Mouse (Mus musculus): ENCODE data around the gene Rdm1. TPM values are rescaled to one million over a fixed set of nuclear protein-coding genes. Genes with fewer than 3 reads are reported as not detected.

The Rdm1 gene
- polyA plus RNA-seq, 1 experiment from 2014 or later, result 35.5 TPM

- Histone ChIP-seq H3K4me3 (ENCODE audit: low read depth, low read length) (no peak overlapping the region), H3K27ac (ENCODE audit: low read depth, low read length) (peak overlapping the region; percentile 65), H3K27me3 (ENCODE audit: control insufficient read depth, insufficient read depth, low read length) (no peaks in the 10 kb centered on the region), H3K4me2 (replicated peaks; ENCODE audit: low read depth, low read length) (no peak overlapping the region), H3K9me3 (ENCODE audit: control insufficient read depth, low read length) (no peaks in the 10 kb centered on the region), H3K9ac (ENCODE audit: low read depth, low read length) (no peak overlapping the region), H3K4me1 (replicated peaks; ENCODE audit: control insufficient read depth, insufficient read depth, low read length) (no peaks in the 10 kb centered on the region), H3K36me3 (ENCODE audit: control insufficient read depth, insufficient read depth, low read length) (no peaks in the 10 kb centered on the region)
- WGBS, result 33% methylated on average over 10 of the region's 10 CpGs
- DNase-seq (ENCODE audit: low spot score), result peak; percentile 84
- ATAC-seq (ENCODE audit: low FRiP score), result 0 out of 2 replicates have a peak, but pooled peaks have one; percentile 10
These were observed 32.0 kb downstream of the Rdm1 start for GRCm38 (mm10) chr11:101658751-101659558.

- H3K4me1 ChIP-seq (replicated peaks; ENCODE audit: control insufficient read depth, insufficient read depth, low read length), result no peaks in the 10 kb centered on the region
- 76% methylated on average over 7 of the region's 7 CpGs for WGBS
- no peaks in the 10 kb centered on the region for H3K36me3 ChIP-seq (ENCODE audit: control insufficient read depth, insufficient read depth, low read length)
- DNase-seq (ENCODE audit: low spot score) (no peak), ATAC-seq (ENCODE audit: low FRiP score) (no peak)
- H3K27ac ChIP-seq (ENCODE audit: low read depth, low read length), result no peak overlapping the region
- H3K27me3 ChIP-seq (ENCODE audit: control insufficient read depth, insufficient read depth, low read length), result no peaks in the 10 kb centered on the region
- no peak overlapping the region for H3K9ac ChIP-seq (ENCODE audit: low read depth, low read length)
- H3K4me2 ChIP-seq (replicated peaks; ENCODE audit: low read depth, low read length), result no peak overlapping the region
- H3K9me3 ChIP-seq (ENCODE audit: control insufficient read depth, low read length), result no peaks in the 10 kb centered on the region
- no peak overlapping the region for H3K4me3 ChIP-seq (ENCODE audit: low read depth, low read length)
These were observed 34.2 kb downstream of the Rdm1 start for GRCm38 (mm10) chr11:101661191-101661590.

GRCm38 (mm10) chr11:101661786-101662185 is 34.8 kb downstream of the Rdm1 start:
- 64% methylated on average over 5 of the region's 5 CpGs for WGBS
- no peak for ATAC-seq (ENCODE audit: low FRiP score)
- no peak overlapping the region for H3K9ac ChIP-seq (ENCODE audit: low read depth, low read length)
- peaks cover 2% of the 10 kb centered on the region; the same call in 1 of the 2 replicates for H3K27me3 ChIP-seq (ENCODE audit: control insufficient read depth, insufficient read depth, low read length)
- no peak for DNase-seq (ENCODE audit: low spot score)
- H3K27ac ChIP-seq (ENCODE audit: low read depth, low read length), result no peak overlapping the region
- no peak overlapping the region for H3K4me3 ChIP-seq (ENCODE audit: low read depth, low read length)
- no peaks in the 10 kb centered on the region for H3K4me1 ChIP-seq (replicated peaks; ENCODE audit: control insufficient read depth, insufficient read depth, low read length)
- H3K9me3 ChIP-seq (ENCODE audit: control insufficient read depth, low read length), result no peaks in the 10 kb centered on the region
- H3K4me2 ChIP-seq (replicated peaks; ENCODE audit: low read depth, low read length), result no peak overlapping the region
- H3K36me3 ChIP-seq (ENCODE audit: control insufficient read depth, insufficient read depth, low read length), result no peaks in the 10 kb centered on the region

GRCm38 (mm10) chr11:101663229-101664027 is 36.4 kb downstream of the Rdm1 start:
- Histone ChIP-seq H3K36me3 (ENCODE audit: control insufficient read depth, insufficient read depth, low read length) (no peaks in the 10 kb centered on the region), H3K9me3 (ENCODE audit: control insufficient read depth, low read length) (no peaks in the 10 kb centered on the region), H3K9ac (ENCODE audit: low read depth, low read length) (no peak overlapping the region), H3K4me1 (replicated peaks; ENCODE audit: control insufficient read depth, insufficient read depth, low read length) (0 out of 2 replicates have a peak, but pooled peaks cover 2% of the 10 kb centered on the region), H3K4me3 (ENCODE audit: low read depth, low read length) (no peak overlapping the region), H3K27ac (ENCODE audit: low read depth, low read length) (no peak overlapping the region), H3K27me3 (ENCODE audit: control insufficient read depth, insufficient read depth, low read length) (peaks cover 4% of the 10 kb centered on the region; the same call in 1 of the 2 replicates), H3K4me2 (replicated peaks; ENCODE audit: low read depth, low read length) (no peak overlapping the region)
- DNase-seq (ENCODE audit: low spot score), result no peak
- ATAC-seq (ENCODE audit: low FRiP score), result no peak
- 70% methylated on average over 11 of the region's 11 CpGs for WGBS

- peak within 1 kb of the TSS; percentile 89 for H3K4me2 ChIP-seq (replicated peaks; ENCODE audit: low read depth, low read length)
- 9% methylated on average over 34 of the region's 34 CpGs for WGBS
- DNase-seq (ENCODE audit: low spot score) (peak; percentile 94), ATAC-seq (ENCODE audit: low FRiP score) (peak; percentile 94)
- peaks cover 4% of the 10 kb centered on the region; the same call in 1 of the 2 replicates for H3K27me3 ChIP-seq (ENCODE audit: control insufficient read depth, insufficient read depth, low read length)
- 0 out of 2 replicates have a peak, but pooled peaks cover 2% of the 10 kb centered on the region for H3K4me1 ChIP-seq (replicated peaks; ENCODE audit: control insufficient read depth, insufficient read depth, low read length)
- peak within 1 kb of the TSS; percentile 37 for H3K27ac ChIP-seq (ENCODE audit: low read depth, low read length)
- H3K4me3 ChIP-seq (ENCODE audit: low read depth, low read length), result peak within 1 kb of the TSS; percentile 54
- H3K9me3 ChIP-seq (ENCODE audit: control insufficient read depth, low read length), result no peaks in the 10 kb centered on the region
- H3K9ac ChIP-seq (ENCODE audit: low read depth, low read length), result peak within 1 kb of the TSS; percentile 51
- H3K36me3 ChIP-seq (ENCODE audit: control insufficient read depth, insufficient read depth, low read length), result no peaks in the 10 kb centered on the region
These were observed 38.0 kb downstream of the Rdm1 start, which contains the start of gene Arl4d for GRCm38 (mm10) chr11:101664825-101665635. Gene Arl4d, plus strand, starts transcription at chr11:101665541.

- Histone ChIP-seq H3K9me3 (ENCODE audit: control insufficient read depth, low read length) (no peaks in the 10 kb centered on the region), H3K4me2 (replicated peaks; ENCODE audit: low read depth, low read length) (peak overlapping the region; percentile 89), H3K9ac (ENCODE audit: low read depth, low read length) (peak overlapping the region; percentile 51), H3K27ac (ENCODE audit: low read depth, low read length) (peak overlapping the region; percentile 37), H3K4me1 (replicated peaks; ENCODE audit: control insufficient read depth, insufficient read depth, low read length) (0 out of 2 replicates have a peak, but pooled peaks cover 2% of the 10 kb centered on the region), H3K36me3 (ENCODE audit: control insufficient read depth, insufficient read depth, low read length) (no peaks in the 10 kb centered on the region), H3K4me3 (ENCODE audit: low read depth, low read length) (peak overlapping the region; percentile 54), H3K27me3 (ENCODE audit: control insufficient read depth, insufficient read depth, low read length) (peaks cover 4% of the 10 kb centered on the region; the same call in 1 of the 2 replicates)
- 1% methylated on average over 24 of the region's 24 CpGs for WGBS
- ATAC-seq (ENCODE audit: low FRiP score) (0 out of 2 replicates have a peak, but pooled peaks have one; percentile 4), DNase-seq (ENCODE audit: low spot score) (no peak)
These were observed 38.6 kb downstream of the Rdm1 start for GRCm38 (mm10) chr11:101665636-101665992.

- no peaks in the 10 kb centered on the region for H3K36me3 ChIP-seq (ENCODE audit: control insufficient read depth, insufficient read depth, low read length)
- peak overlapping the region; percentile 54 for H3K4me3 ChIP-seq (ENCODE audit: low read depth, low read length)
- 0 out of 2 replicates have a peak, but pooled peaks cover 2% of the 10 kb centered on the region for H3K4me1 ChIP-seq (replicated peaks; ENCODE audit: control insufficient read depth, insufficient read depth, low read length)
- DNase-seq (ENCODE audit: low spot score) (no peak), ATAC-seq (ENCODE audit: low FRiP score) (no peak)
- H3K4me2 ChIP-seq (replicated peaks; ENCODE audit: low read depth, low read length), result peak overlapping the region; percentile 28
- H3K27ac ChIP-seq (ENCODE audit: low read depth, low read length), result no peak overlapping the region
- H3K9me3 ChIP-seq (ENCODE audit: control insufficient read depth, low read length), result no peaks in the 10 kb centered on the region
- peaks cover 4% of the 10 kb centered on the region; the same call in 1 of the 2 replicates for H3K27me3 ChIP-seq (ENCODE audit: control insufficient read depth, insufficient read depth, low read length)
- WGBS, result 78% methylated on average over 28 of the region's 28 CpGs
- peak overlapping the region; percentile 23; the same call in 1 of the 2 replicates for H3K9ac ChIP-seq (ENCODE audit: low read depth, low read length)
These were observed 39.8 kb downstream of the Rdm1 start for GRCm38 (mm10) chr11:101666626-101667345.
